Comparison of ENCODE assay signal across 25 mouse cellular contexts in genomic region chrX:167828456-167828855, GRCm38 (mm10).
A peak's percentile ranks its signal among the peaks of the same experiment; 100 is the strongest.
DNase-seq lines count a peak whose midpoint lies in the region; ATAC-seq and TF ChIP-seq lines count a peak whose summit lies in the region.
"Had no signal": no experiment of that assay in that cellular context is flagged by ENCODE, and none has a peak within 500 bp of the region (broad histone marks: within the 10 kb centered on the region; RNA-seq: fewer than 3 reads in every experiment).

No protein-coding gene starts in this region.

- peak; percentile 13 to 14 for DNase-seq in layer of hippocampus, adult 2 months (ENCODE audit: low spot score in 2 of 2)
- no peak for DNase-seq in layer of hippocampus, adult 11-12 months (ENCODE audit: low spot score)
- DNase-seq in left cerebral cortex, adult 9 months (ENCODE audit: low spot score in 2 of 2) = peak; percentile 13 to 26
- DNase-seq in left cerebral cortex, postnatal 4 days = no peak
- peak; percentile 2 for DNase-seq in testis, postnatal 14 days (ENCODE audit: low spot score)
- DNase-seq in testis, postnatal 10 days (ENCODE audit: low spot score) = no peak
- peak; percentile 71 for DNase-seq in telencephalon, adult 2 months (ENCODE audit: low read depth, low spot score)
- DNase-seq: adrenal gland, adult 2 months; adrenal gland, postnatal 14 days; cerebellum, adult 11-12 months; cerebellum, adult 8-10 months; cerebellum, postnatal 10 days; cerebellum, postnatal 36 days; embryo, embryonic 11 days; gastrocnemius, postnatal 10 days; heart, adult 11 months had no signal

- intact Hi-C loops in left cerebral cortex, postnatal 4 days (cut with DNase I) = no loop called here

- no peak for ATAC-seq in megakaryocyte-erythroid progenitor cell, adult 5-6 weeks (replicated peaks; ENCODE audit: low FRiP score, low TSS enrichment, poor library complexity, severe bottlenecking)
- ATAC-seq: CD4-positive, CD25-positive, alpha-beta regulatory T cell, adult 4 months; forebrain, embryonic 15.5 days had no signal

- TF ChIP-seq CTCF in layer of hippocampus, adult 2 months (conservative IDR thresholded peaks at IDR 0.05) = no peak

- H3K4me3 ChIP-seq in layer of hippocampus, adult 2 months = no peak overlapping the region
- H3K4me3 ChIP-seq: embryonic facial prominence, embryonic 10.5 days; embryonic facial prominence, embryonic 13.5 days; erythroblast, embryonic 14.5 days; forebrain, embryonic 12.5 days; forebrain, embryonic 15.5 days; hindbrain, embryonic 12.5 days; hindbrain, embryonic 15.5 days had no signal

- H3K27ac ChIP-seq in layer of hippocampus, adult 2 months = peak overlapping the region; percentile 43; the same call in 1 of the 2 replicates
- H3K27ac ChIP-seq: embryonic facial prominence, embryonic 10.5 days; embryonic facial prominence, embryonic 13.5 days; forebrain, embryonic 12.5 days; forebrain, embryonic 15.5 days; hindbrain, embryonic 12.5 days; hindbrain, embryonic 15.5 days had no signal

Comparison
In these comparisons a context has a peak if more than half of its experiments do, and no peak if none do; other contexts are left out.
1. DNase-seq: peak in layer of hippocampus, adult 2 months (2 of 2), left cerebral cortex, adult 9 months (2 of 2), testis, postnatal 14 days (single experiment) and telencephalon, adult 2 months (single experiment); none in layer of hippocampus, adult 11-12 months (single experiment), left cerebral cortex, postnatal 4 days (single experiment) and testis, postnatal 10 days (single experiment).